Mouse (Mus musculus): ENCODE results near the gene 2310022B05Rik.
A peak's percentile ranks its signal among the peaks of the same experiment; 100 is the strongest.

Gene 2310022B05Rik

GRCm38 (mm10) chr8:124658415-124658814, 4.8 kb downstream of the 2310022B05Rik start:
- peak; percentile 38 to 52 for DNase-seq

GRCm38 (mm10) chr8:124657961-124658360, 5.2 kb downstream of the 2310022B05Rik start:
- no peak for DNase-seq

- DNase-seq = no peak
Measured at GRCm38 (mm10) chr8:124653568-124654475, 9.3 kb downstream of the 2310022B05Rik start.

DNA sequence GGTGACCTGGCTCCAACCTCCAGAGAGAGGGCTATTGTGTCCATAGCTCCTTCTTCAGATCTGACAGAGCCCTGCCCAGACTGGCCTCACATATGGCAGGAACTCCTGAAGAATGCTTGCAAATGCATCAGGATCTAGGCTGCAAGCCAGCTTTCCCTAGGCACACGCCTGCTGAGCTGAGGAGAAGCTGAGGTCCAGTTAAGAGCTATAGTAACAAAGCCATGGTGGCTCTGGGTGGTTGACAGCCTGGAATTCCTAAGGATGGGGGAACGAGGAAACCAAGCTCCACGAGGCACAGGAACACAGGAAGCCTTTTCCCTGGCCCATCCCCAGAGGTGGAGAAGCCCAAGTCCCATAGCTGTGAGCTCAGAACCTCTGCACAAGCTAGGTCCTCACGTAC, 10.6 kb downstream of the 2310022B05Rik start:
- DNase-seq = peak; percentile 56 to 64

DNA sequence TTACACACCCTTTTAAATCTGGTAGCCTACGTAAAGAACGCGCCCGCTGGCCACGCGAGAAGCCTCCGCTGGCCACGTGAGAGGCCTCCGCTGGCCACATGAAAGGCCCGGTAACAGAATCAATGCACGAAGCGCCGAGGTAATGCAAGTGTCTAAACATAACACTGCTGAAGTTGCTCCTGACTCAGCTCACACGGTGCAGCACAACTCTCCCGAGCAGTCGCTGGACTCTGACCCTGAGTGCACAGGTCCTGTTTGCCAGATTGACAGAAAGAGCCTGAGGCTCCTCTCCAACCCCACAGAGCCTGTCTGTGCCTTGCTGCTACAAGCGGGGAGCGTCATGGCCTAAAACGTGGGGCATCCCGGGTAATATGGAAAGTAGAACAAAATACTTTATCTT, 11.4 kb downstream of the 2310022B05Rik start:
- DNase-seq = no peak

- DNase-seq = no peak
Measured at GRCm38 (mm10) chr8:124648311-124648710, 14.9 kb downstream of the 2310022B05Rik start.

- no peak for DNase-seq
Measured at GRCm38 (mm10) chr8:124643540-124644339, 19.4 kb downstream of the 2310022B05Rik start.

DNA sequence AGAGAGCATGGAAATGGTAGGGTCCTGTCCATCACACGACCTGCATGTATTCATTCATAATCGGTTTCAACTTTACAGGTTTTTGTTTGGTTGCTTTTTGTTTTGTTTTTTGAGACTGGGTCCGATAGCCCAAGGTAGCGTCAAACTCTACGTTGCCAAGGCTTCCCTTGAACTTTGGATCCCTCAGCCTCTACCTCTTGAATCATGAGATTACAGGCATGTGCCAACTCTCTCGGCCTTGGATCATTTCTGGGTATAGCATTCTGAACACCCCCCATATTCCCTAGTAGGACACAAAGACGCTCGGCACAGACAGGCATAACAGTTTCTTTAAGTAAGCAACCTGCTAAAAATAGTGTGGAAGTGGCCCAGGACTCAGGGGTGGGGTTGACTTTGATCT, 21.6 kb downstream of the 2310022B05Rik start:
- DNase-seq = no peak

DNA sequence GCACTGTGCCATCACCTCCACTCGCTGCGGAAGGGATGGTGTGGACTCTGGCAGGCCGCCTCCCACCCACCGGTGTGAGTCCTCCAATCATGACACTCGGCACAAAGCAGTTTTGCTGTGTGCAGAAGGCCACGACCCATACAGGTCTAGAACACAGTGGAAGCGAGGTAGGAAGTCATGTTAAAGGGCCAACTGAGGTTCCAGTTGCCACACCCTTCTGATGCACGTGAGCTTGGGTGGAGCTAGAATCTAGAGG, 28.0 kb downstream of the 2310022B05Rik start:
- DNase-seq = no peak

DNA sequence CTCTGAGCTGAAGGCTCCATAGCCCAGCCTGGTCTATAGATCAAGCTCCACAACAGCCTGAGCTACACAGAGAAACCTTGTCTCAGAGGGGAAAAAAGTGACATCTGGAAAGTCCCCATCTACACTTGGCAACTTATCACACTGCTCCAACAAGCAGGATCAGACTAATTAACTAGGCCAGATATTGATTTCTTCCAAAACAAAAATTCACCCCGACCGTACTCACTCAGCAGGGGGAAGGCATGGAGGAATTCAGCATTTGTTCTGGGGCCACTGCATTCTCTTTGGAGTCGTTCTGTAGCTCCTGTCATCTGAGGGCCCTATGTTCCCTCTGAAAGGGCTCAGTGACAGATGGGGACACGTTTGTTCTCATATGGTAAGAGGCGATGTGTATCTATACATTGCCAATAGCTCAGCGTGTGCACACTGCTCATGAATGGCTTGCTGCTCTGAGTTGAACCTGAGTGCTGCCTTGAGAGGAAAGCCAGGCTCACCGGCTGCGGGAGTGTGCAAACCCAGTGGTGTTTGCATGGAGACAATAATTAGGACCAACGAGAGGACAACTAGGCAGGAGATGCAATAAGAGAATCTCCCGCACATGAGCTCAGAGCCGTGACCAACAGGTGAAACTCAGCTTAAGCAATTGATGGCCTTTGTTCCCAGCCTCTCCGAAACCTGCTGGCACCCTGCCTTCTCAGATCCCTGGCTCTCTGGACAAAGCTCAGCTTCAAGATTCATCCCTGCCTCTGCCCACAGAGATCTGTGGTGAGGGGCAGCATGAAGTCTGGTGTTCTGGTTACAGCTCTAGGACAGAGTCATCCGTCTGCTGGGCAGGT, 28.5 kb downstream of the 2310022B05Rik start:
- DNase-seq = no peak

GRCm38 (mm10) chr8:124633001-124633703, 30.0 kb downstream of the 2310022B05Rik start:
- peak; percentile 36 to 54 for DNase-seq

DNA sequence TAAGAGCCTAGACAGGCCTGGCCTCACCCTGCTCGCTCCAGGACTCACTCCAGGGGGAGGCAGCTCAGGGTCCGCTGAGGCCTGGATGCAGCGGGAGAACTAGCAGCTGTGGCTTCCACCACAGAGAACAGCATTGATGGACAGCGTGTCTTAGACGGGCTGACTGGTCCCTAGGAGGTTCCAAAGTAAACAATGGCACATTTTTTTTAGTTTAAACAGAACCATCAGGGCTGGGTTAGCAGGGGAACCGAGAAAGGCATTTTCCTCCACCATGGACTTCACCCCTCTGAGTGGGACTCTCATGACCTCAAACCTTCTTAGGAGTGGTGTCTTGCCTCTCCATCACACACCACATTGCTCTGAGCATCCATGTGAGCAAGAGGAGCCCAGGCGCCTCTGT, 31.2 kb downstream of the 2310022B05Rik start:
- DNase-seq = no peak

GRCm38 (mm10) chr8:124630891-124631290, 32.3 kb downstream of the 2310022B05Rik start:
- no peak for DNase-seq

- no peak for DNase-seq
Measured at GRCm38 (mm10) chr8:124630489-124630888, 32.7 kb downstream of the 2310022B05Rik start.

GRCm38 (mm10) chr8:124626251-124626650, 36.9 kb downstream of the 2310022B05Rik start:
- no peak for DNase-seq

DNA sequence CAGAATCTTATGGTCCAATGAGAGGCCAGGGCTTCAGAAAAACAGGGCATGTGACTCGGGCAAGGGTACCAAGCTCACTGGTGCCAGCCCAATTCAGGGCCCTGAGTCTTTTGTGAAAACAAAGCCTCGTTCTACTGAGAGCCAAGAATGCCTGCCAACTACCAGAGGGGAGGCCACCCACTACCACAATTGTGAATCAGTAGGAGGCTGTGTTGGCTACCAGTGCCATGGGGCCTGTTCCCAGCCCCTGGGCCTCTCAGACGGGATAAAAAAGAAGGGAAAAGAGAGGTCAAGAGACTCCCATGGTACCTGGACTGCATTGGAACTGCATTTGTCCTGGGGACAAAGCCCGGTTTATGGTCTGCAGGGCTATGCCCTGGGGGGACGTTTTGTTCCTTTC, 41.9 kb downstream of the 2310022B05Rik start:
- no peak for DNase-seq

- DNase-seq = no peak
Measured at GRCm38 (mm10) chr8:124618252-124618651, 44.9 kb downstream of the 2310022B05Rik start.

DNA sequence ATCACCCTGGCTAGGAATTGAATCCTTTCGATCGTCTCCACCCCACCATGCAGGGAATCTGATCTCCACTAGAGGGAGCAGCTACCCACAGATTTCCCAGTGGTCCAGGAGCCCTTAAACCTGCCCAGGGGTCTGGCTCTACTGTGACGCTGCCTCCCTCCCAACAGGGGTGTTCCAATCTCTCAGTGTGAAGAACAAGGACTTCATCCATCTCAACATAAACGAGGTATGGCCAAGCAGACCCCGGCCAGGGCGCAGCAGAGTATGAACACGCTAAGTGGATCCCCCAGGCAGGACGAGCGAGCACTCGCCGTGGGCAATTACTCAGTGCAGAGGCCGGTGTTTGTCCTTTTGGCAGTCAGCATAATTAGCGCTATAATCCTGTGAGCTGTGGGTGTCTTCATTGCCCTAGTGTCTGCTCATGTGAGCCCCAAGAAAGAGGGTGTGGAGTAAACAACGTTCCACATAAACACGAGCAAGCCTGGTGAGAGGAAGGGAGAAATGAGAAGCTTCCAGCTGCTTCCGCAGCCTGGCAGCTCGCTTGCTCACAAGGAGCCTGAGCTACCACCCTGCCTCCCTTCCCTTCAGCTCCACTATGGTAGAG, 45.8 kb downstream of the 2310022B05Rik start:
- DNase-seq = peak; percentile 87 to 91

DNA sequence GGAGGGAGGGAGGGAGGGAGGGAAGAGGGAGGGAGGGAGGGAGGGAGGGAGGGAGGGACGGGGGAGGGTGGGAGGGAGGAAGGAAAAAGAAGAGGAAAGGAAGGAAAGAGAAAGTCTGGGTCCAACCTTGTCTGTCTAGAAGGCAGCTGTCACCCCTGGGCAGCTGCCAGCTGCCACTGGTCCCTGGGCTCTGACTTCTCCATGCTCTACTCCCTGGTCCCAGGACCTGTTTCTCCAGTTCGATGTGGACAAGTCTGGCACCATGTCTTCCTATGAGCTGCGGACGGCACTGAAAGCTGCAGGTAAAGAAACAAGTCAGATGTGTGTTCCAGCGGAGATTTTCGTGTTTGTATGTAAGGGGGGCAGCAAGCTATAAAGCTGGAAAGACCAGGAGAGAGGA, 48.8 kb downstream of the 2310022B05Rik start:
- DNase-seq = no peak

DNA sequence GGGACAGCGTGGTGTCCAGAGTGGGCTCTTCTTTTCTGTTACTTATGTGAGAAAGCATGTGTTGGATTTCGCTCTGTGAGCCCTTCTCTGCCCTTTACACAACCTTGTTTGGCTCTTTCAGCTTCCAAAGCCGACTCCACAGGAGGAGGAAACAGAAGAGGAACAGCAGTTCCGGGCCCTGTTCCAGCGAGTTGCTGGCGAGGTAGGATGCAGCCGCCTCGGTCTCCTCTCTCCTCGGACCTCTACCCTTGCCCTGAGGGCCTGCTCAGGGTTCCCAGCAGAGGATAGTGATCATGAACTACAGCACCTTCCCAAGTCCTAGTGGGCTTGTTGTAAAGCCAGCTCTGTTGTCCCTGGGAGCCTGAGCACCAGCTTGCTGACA, 54.2 kb downstream of the 2310022B05Rik start:
- DNase-seq = peak in 1 of 2 experiments; percentile 40

GRCm38 (mm10) chr8:124608239-124608971, 54.8 kb downstream of the 2310022B05Rik start:
- peak; percentile 38 to 44 for DNase-seq
